Mouse (Mus musculus) liver, postnatal 0 days (tissue): Measurements from ENCODE around the gene Akap3.

Experiments used
- CTCF ChIP-seq: sonication (generic); IDR thresholded peaks from 2 replicates; pipeline ENCODE4 v1.5.1; 2016; ENCODE audit warnings: antibody characterized with exemption, low read depth
- EP300 ChIP-seq: IDR thresholded peaks from 2 replicates; pipeline ENCODE4 v1.6.1; 2016; ENCODE audit warnings: antibody characterized with exemption, low read depth, mild to moderate bottlenecking

DNA sequence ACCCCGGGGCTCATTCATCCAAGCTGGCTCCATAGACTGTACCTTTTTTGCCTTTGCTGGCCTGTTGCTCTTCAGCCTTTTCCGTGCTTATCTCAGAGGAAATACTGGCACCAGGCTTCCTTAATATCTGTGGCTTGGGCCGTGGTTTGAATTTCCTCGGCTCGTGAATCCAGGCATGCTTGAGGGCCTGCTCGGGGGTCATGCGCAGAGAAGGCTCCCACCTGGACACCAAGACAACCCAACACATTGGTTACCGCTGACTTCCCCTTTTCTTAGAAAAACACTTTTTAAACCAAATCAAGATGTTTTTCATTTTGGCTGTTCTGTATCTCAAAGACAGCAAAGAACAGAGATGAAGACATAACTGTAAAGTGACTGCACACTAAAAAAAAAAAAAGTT is 24.2 kb downstream of the Akap3 start:
- TF ChIP-seq CTCF (no peak), EP300 (no peak)
